Mouse (Mus musculus): ENCODE measurements around the gene Gzme.
A peak's percentile ranks its signal among the peaks of the same experiment; 100 is the strongest.
"Not testable (repeated sequence)": the region's sequence is repeated elsewhere in the genome, so short reads cannot be mapped to it uniquely, and the experiment has no call there.

The Gzme gene

DNA sequence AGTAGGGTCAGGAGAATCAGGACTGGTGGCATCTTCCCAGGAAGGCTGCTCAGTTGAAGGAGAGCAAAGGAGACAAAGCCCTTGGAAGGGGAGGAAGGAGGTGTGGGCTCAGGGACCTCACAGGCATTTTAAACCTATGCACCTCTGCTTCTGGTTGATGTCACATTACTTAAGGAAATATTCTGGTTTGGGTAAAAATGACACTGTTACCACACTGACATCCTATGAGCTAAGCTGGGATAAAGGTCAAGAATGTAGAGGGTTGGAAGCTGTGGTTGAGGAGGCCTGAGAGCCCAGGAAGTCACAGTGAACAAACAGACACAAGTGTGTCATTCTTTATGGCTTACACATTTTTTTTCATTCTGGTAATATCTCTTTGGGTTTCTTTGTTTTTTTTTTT, at the start of gene Gzme:
Gene Gzme, minus strand, starts transcription at position 101 of the 400 bp plus-strand sequence.
- DNase-seq (ENCODE audit: low read depth, low spot score) = no peak

DNA sequence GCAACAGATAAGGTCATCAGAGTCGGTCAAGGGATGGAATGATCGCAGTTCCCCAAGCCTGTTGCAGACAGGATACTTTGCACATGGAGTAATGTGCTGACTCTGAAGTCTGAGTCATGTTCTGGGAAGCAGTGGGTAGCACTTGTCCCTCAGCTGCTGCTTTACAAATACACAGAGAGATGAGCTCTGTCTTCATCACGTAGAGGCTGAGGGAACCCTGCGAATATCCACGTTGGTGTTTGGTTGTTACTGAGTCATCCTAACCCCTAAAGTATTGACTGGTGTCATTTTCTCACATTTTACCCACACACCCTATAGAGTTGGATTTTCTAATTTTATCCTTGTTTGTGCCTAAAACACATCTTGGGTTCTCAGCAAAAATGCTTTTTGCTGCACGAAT, 47.6 kb upstream of the Gzme start:
- DNase-seq (ENCODE audit: low read depth, low spot score) = no peak

DNA sequence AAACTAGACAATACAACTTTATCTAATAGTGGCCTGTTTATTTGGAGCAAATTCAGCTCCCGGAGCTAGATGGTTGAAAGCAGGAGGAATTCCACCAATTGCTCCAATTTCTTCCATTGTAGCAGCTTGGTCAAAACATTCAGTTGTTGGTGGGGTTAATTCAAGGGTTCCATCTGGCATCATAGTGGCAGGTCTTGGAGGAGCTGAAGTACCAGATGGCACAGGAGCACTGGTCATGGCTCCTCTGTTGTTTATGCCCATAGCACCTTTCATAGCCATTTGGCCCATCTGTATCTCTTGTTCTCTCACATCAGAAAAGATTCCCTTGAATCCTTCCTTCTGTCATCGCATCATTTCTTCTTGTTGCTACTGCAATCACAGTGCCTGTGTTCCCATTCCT, 41.7 kb upstream of the Gzme start:
- no peak for DNase-seq (ENCODE audit: low read depth, low spot score)

DNA sequence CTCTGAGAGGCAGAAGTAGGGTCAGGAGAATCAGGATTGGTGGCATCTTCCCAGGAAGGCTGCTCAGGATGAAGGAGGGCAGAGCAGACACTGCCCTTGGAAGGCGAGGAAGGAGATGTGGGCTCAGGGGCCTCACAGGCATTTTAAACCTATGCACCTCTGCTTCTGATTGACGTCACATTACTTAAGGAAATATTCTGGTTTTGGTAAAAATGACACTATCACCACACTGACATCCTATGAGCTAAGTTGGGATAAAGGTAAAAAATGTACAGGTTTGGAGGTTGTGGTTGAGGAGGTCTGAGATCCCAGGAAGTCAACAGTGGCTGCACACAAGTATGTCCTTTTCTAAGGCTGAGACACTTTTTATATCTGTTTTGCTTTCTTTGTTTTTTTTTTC, 39.1 kb upstream of the Gzme start, which contains the start of gene Gzmg:
Gene Gzmg, minus strand, starts transcription at position 101 of the 400 bp plus-strand sequence.
- not testable (repeated sequence) for DNase-seq (ENCODE audit: low read depth, low spot score)

DNA sequence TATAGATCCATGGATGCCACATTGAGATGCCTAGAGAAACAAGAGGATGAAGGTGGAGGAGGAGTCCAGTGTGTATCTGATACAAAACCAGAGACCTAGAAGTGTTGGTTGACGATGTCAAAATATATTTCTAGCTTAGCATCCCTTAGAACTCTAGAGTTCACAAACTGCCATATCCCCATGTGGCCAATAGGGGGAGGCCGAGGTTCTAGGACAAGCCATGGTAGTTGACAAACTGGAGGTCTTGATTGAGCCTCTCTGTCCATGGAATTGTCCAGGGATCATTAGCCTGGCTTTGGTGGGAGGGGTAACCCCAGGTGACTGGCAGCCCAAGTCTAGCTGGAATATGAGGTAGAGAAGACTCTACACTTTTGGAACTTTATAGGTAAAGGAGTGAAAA, 34.9 kb upstream of the Gzme start:
- peak; percentile 14 for DNase-seq (ENCODE audit: low read depth, low spot score)

DNA sequence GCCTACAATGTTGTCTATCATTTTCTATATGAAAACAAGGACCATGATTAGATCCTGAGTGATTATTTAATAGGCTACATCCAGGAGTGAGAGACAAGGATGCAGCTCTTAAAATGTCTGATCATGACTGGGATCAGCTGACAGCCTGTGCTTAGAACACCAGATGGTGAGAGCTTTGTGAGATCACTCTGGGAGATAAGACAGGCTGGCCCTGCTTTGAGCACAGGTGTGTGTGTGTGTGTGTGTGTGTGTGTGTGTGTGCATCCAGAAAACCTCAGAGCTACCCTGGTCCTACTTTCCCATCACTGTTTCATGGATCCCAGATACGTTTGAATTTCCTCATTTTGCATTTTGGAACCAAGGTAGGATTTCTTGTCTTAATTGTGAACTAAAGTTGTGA, 13.2 kb upstream of the Gzme start:
- not testable (repeated sequence) for DNase-seq (ENCODE audit: low read depth, low spot score)

DNA sequence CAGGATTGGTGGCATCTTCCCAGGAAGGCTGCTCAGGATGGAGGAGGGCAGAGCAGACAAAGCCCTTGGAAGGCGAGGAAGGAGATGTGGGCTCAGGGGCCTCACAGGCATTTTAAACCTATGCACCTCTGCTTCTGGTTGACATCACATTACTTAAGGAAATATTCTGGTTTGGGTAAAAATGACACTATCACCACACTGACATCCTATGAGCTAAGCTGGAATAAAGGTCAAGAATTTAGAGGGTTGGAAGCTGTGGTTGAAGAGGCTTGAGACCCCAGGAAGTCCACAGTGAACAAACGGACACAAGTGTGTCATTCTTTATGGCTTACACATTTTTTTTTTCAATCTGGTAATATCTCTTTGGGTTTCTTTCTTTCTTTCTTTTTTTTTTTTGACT, 12.1 kb upstream of the Gzme start, which contains the start of gene Gzmd:
Gene Gzmd, minus strand, starts transcription at position 101 of the 400 bp plus-strand sequence.
- not testable (repeated sequence) for DNase-seq (ENCODE audit: low read depth, low spot score)

DNA sequence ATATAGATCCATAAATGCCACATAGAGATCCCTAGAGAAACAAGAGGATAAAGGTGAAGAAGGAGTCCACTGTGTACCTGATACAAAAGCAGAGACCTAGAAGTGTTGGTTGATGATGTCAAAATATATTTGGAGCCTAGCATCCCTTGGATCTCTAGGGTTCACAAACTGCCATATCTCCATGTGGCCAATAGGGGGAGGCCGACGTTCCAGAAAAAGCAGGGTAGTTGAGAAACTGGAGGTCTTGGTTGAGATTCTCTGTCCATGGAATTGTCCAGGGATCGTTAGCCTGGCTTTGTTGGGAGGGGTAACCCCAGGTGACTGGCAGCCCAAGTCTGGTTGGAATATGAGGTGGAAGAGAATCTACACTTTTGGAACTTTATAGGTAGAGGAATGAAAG, 7.9 kb upstream of the Gzme start:
- DNase-seq (ENCODE audit: low read depth, low spot score) = no peak

DNA sequence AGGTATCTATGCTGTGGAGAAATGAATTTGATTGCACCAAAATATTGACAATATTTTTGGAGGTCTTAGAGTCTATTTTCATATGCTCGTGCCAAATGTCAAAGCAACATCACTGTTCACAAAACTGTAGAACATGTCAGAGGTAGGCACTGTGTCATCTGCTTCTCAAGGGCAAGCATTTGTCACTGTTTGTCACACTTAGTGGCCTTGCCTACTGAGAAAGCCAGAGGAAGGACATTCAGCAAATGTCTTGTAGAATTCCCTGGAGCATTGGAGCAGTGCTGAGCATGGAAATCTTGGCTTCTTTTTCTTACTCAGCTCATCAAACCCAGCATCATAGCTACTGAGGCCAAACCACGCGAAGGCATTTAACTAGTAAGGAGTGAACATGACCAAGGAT, 3.1 kb upstream of the Gzme start:
- DNase-seq (ENCODE audit: low read depth, low spot score) = no peak

DNA sequence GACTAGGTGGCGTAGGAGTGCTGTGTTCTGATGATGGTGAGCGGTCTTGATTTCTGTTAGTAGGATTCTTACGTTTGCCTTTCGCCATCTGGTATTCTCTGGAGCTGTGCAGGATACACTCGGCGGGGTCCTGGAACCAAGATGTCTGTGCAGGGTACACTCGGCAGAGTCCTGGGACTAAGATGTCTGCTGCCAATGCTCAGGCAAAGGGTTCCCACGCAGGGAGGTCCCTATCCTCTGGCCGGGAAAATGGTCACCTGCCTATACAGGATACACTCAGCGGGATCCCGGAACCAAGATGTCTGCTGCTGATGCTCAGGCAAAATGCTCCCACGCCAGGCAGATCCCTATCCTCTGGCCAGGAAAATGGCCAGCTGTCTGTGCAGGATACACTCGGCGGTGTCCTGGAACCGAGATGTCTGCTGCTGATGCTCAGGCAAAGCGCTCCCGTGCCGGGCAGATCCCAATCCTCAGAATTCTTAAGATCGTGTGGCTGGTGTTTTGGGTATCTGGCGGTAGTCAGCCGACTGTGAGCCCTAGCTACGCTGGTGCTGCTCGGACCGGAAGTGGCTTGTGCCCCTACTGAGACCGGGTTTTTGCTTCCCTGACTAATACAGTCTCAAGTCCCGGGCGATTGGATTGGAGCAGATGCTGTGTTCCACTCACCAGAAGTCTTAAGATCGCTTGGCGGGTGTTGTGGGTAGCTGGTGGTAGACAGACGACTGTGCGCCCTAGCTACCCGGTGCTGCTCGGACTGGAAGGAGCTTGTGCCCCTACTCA, 4.7 kb downstream of the Gzme start:
- peak; percentile 70 for DNase-seq (ENCODE audit: low read depth, low spot score)

DNA sequence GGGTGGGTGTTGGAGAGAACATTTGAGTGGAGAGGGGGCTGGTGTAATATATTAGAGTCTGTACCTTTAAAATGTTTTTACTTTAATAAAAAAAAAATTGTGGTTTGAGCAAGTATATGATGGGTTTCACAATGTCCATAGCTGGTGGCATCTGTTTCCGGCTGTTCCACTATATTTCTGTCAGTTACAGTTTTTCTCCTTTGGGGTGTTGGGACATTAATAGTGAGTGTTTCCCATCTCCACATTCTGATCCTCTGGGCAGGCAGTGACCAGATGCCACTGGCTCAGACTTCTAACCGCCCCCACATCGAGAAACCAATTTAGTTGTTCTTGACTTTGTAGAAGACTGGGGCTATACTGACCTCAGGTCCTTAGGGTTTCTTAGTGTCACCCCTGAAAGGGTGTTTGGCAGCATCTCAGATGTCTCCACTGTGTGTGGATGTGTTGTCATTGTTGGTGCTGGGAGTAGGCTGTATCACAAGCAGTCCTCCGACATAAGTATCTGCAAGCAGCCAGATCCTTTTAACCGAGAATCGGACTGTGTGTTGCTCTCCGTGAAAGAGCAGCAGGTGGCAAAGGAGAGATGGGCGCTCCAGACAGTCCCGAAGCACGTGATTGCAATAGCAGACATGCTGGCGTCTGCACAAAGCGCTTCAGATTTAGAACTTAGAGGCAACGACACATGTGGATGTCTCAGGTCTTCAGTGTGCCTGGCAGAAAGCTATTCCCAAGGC, 14.8 kb downstream of the Gzme start:
- DNase-seq (ENCODE audit: low read depth, low spot score) = no peak

DNA sequence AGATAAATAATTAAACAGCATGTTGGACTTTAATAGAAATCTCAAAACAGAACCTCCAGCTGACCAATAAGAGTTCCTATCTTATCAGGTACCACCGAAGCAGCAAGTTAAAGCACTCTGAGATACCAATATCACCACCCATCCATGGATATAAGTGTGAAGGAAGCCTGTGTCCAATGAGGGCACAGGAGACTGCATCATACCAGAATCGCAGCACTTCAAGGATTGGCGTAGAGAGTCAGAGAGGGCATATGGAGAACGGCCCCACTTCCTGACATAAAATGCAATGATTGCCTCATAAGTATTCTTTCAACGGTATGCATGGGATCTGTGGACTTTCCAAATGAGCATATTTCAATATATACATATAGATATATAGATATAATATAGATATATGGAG, 15.4 kb downstream of the Gzme start:
- no peak for DNase-seq (ENCODE audit: low read depth, low spot score)

DNA sequence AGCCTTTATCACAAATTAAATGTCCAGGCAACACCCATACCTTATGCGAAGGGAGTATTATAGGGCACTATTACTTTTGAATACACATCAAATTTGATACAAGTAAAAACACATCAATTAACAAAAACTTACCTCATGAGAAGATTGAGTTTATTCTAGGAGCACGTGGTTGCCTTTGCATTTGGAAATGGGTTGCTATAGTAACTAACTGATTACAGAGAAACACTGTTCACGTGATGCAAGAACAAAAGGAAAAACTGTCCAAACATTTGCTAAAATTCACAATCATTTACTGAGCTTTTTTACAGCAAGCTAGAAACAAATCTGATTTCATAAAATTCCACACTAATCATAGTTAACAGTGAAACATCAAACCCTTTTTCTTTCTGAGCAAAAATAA, 17.0 kb downstream of the Gzme start:
- no peak for DNase-seq (ENCODE audit: low read depth, low spot score)

DNA sequence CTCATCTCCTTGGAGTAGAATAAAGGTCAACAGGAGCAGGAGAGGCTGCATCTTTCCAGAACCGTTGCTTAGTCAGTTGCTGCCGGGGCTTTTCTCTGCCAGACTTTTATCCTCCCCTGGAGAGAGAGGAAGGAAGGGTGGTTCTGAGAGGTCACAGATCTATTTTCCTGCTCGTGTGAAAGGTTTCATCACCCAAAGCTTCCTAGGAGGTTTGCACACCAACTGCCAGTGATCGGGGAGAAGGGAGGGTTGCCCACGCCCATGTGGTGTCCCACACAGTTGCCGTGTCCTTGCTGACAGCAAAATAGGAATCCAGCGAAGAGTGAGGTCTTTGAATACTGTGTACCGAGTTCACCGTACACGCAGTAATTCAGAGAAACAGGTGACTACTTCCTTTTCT, 18.0 kb downstream of the Gzme start, which contains the start of gene Ctsg:
Gene Ctsg, minus strand, starts transcription at position 189 of the 400 bp plus-strand sequence.
- no peak for DNase-seq (ENCODE audit: low read depth, low spot score)

DNA sequence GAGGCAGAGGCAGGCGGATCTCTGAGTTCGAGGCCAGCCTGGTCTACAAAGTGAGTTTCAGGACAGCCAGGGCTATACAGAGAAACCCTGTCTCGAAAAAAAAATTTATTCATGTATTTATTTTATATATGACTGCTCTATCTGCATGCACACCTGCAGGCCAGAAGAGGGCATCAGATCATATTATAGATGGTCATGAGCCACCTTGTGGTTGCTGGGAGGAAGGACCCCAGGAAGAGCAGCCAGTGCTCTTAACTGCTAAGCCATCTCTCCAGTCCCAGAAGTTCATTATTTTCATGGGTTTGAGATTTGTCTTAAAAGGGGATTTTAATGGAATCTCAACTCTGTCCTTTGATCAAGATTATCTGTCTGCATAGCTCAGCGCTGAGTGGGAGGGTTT, 21.5 kb downstream of the Gzme start:
- DNase-seq (ENCODE audit: low read depth, low spot score) = peak; percentile 66

DNA sequence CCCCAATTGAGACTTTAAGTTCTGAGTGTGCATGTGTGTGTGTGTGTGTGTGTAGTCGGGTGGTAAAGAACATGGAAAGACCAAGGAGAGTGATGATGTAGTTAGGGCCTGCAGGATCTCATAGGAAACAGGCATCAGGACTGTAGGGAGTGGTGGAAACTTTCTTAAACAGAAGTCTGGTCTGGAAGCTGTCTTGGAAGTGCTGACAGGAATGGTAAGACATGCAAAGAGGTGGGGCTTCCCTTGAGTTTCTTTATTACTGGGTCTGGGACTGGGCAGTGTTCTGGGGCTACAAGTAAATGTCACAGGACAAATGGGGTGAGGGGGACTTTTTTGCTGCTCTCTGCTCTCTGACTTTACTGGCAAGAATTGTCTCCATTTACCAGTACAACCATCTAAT, 22.8 kb downstream of the Gzme start:
- no peak for DNase-seq (ENCODE audit: low read depth, low spot score)

DNA sequence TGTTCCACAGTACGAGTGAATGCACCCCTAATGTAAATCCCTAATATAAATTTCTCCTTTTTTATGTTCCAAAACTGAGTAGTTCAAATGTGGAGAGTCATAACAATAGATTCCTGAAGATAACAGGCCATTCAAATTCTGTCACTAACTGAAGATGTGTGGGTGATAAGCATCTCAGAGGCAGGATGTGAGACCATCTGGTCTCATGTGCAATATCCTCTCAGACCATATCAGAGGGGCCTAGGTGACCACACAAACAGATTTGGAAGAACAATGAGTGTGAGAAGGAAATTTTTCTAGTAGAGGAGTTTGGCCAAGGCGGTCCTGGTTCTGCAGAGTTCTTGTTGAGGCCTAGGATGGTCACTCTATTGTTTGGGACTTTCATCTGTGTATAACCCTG, 27.1 kb downstream of the Gzme start:
- no peak for DNase-seq (ENCODE audit: low read depth, low spot score)

DNA sequence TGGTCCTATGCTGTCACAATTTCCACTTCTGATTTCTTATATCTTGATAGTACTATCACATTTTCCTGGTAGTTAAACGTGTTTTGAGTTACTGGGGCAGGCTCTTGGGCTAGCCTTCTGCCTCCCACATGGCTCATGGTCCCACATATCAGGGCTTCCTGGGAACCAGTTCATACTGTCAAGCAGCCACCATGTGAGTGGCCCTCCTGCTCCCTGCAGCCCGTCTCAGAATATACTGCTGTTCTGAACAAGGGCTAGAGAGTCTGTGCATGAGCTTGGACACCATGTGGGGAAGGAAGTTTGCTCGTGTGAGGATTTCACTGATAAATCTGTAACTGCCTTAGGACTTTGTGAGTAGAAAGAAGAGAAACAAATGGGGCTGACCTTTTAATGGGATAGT, 33.7 kb downstream of the Gzme start:
- DNase-seq (ENCODE audit: low read depth, low spot score) = no peak

DNA sequence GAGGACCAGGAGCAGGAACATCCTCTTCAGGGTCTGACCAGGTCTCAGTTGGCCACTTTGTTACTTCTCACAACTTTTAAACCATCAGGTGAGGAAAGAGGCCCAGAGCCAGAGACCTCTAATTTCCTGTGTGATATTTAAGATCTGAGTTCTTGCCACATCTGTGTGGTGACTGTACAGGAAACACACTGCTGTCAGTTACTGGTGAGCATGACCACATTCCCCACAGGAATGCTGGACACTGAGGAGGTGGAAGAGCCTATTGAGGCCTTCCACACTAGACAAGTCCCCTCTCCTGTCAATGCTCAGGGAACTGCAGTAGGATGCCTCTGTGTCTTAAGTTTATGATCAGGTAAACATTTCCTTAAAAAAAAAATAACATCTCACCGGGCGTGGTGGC, 35.3 kb downstream of the Gzme start, which contains the start of gene Mcpt8:
Gene Mcpt8, minus strand, starts transcription at position 107 of the 400 bp plus-strand sequence.
- no peak for DNase-seq (ENCODE audit: low read depth, low spot score)

DNA sequence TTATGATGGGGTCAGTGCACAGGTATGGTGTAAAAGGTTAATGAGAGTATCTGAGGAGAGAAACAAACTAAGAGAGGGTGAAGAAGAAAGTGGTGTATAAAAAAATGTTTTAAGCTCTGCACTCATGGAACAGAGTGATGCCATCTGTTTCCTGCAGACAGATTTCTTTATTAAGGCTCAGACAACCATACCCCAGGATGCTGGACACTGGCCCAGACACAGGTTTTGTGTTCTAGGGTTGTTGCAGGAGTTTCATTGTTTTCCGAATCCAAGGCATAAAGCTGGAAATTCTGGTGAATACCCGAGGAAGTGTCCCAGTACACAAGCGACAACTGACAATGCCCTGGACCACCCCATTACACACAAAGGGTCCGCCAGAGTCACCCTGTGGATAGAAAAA, 38.4 kb downstream of the Gzme start:
- DNase-seq (ENCODE audit: low read depth, low spot score) = no peak
